Mouse (Mus musculus) left cerebral cortex, adult 6 months (tissue): ENCODE data around the gene Acot13. TPM values are rescaled to one million over a fixed set of nuclear protein-coding genes. Genes with fewer than 3 reads are reported as not detected.

Experiments
- long read RNA-seq, 2 experiments: library from polyadenylated mRNA; unstranded; transcript quantifications; one replicate each; pipeline ENCODE4 v2.0.0; 2019 to 2020
- polyA plus RNA-seq: library from polyadenylated mRNA; unstranded; fragments of <200 nt; fragmentation: Nextera tagmentation; gene quantifications from 2 replicates; pipeline ENCODE4 v1.2.3, GENCODE M21; 2021

Acot13 gene
- 260 and 285 TPM in 2 replicates for polyA plus RNA-seq
- long read RNA-seq, experiment 1, transcript Acot13-201 (3 exons, 721 nt), result major isoform, 48 of 55 reads
- long read RNA-seq, experiment 1, partial matches to known transcripts, result 3 of 55 reads
- long read RNA-seq, experiment 1, other reads (novel, unspliced or antisense), result 4 of 55 reads
- long read RNA-seq, experiment 2, transcript Acot13-201 (3 exons, 721 nt), result major isoform, 173 of 190 reads
- long read RNA-seq, experiment 2, partial matches to known transcripts, result 6 of 190 reads
- long read RNA-seq, experiment 2, other reads (novel, unspliced or antisense), result 11 of 190 reads

DNA sequence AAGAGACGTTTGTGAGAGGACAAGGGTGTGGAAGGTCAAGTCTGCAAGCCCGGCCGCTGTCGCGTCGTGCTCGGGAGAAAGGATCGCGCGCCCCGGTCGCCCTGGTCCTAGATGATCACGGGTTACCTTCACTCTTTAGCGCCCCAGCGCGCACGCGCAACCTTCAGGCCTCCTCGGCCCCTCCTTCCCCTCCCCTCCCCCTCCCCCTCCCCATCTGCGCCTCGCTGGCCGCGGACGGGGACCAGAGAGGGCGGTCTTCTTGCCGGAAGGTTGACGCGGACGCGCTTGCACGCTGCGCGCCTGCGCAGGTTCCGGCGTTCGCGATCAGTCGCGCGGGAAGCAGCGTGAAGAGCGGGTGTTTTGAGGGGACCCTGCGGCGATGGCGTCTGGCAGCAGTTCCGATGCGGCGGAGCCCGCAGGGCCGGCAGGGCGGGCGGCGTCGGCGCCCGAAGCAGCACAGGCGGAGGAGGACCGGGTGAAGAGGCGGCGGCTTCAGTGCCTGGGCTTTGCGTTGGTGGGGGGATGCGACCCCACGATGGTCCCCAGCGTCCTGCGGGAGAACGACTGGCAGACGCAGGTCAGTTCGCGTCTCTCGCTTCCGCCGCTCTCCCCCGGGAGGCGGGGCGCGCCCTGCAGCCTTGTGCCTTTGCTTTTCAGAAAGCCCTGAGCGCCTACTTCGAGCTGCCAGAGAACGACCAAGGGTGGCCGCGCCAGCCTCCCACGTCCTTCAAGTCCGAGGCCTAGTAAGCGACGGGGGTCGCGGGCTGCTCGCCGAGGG lies at the start of gene Acot13, which contains the start of gene Tdp2:
TSS of gene Acot13 (minus strand) at position 188 of the 778 bp plus-strand sequence.
TSS of gene Tdp2 (plus strand) at position 327 of the 778 bp plus-strand sequence.

DNA sequence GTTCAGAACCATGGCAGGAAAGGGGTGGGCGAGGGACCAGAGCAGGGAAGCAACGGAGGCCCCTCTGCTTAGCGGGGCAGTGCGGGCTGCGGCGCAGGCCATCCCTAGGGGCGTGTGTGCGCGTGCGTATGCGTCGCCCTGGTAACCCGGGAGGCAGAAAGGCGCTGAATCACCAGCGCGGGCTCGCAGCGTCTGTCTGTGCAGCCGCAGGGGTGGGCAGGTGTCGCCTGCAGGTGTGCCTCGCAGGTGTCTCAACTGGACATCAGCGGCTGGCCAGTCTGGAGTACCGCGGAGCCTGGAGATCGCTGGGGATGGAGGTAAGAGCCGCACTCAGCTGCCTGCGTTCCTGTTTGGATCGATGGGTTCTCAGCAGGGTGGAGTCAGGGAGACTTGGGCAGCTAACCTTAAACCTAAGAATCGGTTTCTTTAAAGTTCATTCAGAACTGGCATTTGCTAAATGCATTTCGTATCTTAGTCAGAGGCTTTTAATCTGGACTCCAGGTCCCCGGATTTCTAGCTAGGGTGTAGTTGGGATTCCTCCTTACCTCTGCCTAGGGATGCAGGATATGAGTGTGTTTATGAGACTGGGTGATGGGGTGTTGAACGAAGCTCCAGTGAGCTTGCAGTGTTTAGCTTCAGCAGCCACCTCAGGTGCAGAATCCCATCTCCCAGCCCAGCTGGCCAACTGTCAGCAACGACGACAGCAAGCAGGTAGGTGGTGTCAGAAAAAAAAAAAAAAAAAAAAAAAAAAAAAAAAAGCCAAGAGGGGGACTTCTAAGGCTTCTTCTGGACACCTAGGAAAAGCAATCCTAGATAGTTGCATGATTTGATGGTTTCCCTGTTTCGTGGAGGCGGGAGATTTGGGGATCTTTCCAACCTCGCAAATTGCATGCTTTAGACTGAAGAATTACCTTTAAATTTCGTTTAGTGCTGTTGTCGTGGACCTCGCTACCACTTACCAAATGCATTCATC lies 13.9 kb upstream of the Acot13 start, which contains the start of gene D130043K22Rik:
TSS of gene D130043K22Rik (plus strand) at position 153 of the 973 bp plus-strand sequence.

DNA sequence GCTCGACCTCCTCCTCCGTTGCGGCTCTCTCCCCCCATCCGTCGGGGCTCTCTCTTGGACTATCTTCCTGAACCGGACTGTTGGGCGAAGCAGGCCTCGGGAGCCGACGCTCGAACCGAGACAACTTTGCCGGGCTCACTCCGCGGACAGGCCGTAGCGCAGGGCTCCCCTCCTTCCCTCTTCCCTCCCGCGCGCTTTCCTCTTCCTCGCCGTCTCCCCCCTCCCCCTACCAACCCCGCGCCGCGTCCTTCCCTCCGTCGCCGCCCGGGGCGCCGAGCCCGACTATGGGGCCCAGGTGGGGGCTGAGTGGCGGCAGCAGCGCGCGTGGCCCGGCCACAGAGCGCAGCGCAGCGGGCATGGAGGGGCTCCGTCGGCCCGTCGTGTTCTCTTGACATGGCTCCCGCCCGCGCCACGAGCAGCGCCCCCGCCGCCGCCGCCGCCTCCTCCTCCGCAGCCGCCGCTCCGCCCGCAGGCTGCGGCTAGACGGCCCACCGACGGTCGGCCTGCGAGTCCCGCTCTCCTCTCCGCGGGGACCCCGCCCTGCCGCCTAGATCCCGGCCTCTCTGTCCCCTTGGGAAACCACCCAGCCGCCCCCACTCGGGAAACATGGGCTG lies 29.9 kb downstream of the Acot13 start, which contains the start of gene BC005537:
TSS of gene BC005537 (plus strand) at position 350 of the 614 bp plus-strand sequence.

Other genes starting within 250 kb of the Acot13 start
- gene Ripor2, start 249.4 kb downstream of the Acot13 start, polyA plus RNA-seq, result 15.2 and 15.5 TPM in 2 replicates
- 0.40 TPM in 1 of 2 replicates, not detected in the other for gene Armh2, start 90.3 kb downstream of the Acot13 start, polyA plus RNA-seq
- gene Gmnn, start 69.6 kb downstream of the Acot13 start, polyA plus RNA-seq, result 11.3 and 15.8 TPM in 2 replicates
- gene BC005537, start 29.9 kb downstream of the Acot13 start, polyA plus RNA-seq, result 9.6 and 13.2 TPM in 2 replicates
- 16.9 and 19.1 TPM in 2 replicates for gene Tdp2, start 139 bp upstream of the Acot13 start, polyA plus RNA-seq
- 6.8 and 8.4 TPM in 2 replicates for gene D130043K22Rik, start 13.6 kb upstream of the Acot13 start, polyA plus RNA-seq
- 9.7 and 10.6 TPM in 2 replicates for gene Aldh5a1, start 106.1 kb upstream of the Acot13 start, polyA plus RNA-seq
- 9.1 and 9.9 TPM in 2 replicates for gene Gpld1, start 111.6 kb upstream of the Acot13 start, polyA plus RNA-seq
- 8.4 and 19.6 TPM in 2 replicates for gene Mrs2, start 188.8 kb upstream of the Acot13 start, polyA plus RNA-seq
- gene Dcdc2a, start 224.5 kb upstream of the Acot13 start, polyA plus RNA-seq, result 7.0 and 8.2 TPM in 2 replicates